Comparison of ENCODE assay signal across 8 mouse cellular contexts in genomic region chr9:54764561-54765217, GRCm38 (mm10). TPM values are rescaled to one million over a fixed set of nuclear protein-coding genes. Genes with fewer than 3 reads are reported as not detected.
DNase-seq lines count a peak whose midpoint lies in the region; ATAC-seq and TF ChIP-seq lines count a peak whose summit lies in the region.

TSS of gene Crabp1 (plus strand) at chr9:54764748.

- DNase-seq in gastrocnemius, adult 2 months = no peak
- no peak for DNase-seq in gastrocnemius, adult 8-10 months (ENCODE audit: low spot score in 2 of 2)
- DNase-seq in right cerebral cortex, postnatal 4 days = peak; percentile 21
- no peak for DNase-seq in right cerebral cortex, adult 18-20 months
- DNase-seq in spleen, postnatal 10 days (ENCODE audit: low spot score in 2 of 2) = no peak
- DNase-seq in kidney, adult 2 months = no peak

- ATAC-seq in hindbrain, embryonic 16.5 days = peak; percentile 49
- ATAC-seq in neural tube, embryonic 12.5 days (ENCODE audit: low FRiP score, low read depth) = peak; percentile 42; the same call in 1 of the 2 replicates

- peak within 1 kb of the TSS; percentile 80 for H3K4me2 ChIP-seq in hindbrain, embryonic 16.5 days (ENCODE audit: low read length)
- H3K4me2 ChIP-seq in neural tube, embryonic 12.5 days (replicated peaks) = peak within 1 kb of the TSS; percentile 76

- no peak for TF ChIP-seq CTCF in gastrocnemius, adult 2 months (IDR thresholded peaks at IDR 0.05)
- TF ChIP-seq CTCF in kidney, adult 2 months (conservative IDR thresholded peaks at IDR 0.05; ENCODE audit: insufficient read depth, insufficient read length, low read depth, low read length) = no peak

- peaks cover 19% of the 10 kb centered on the region for H3K4me1 ChIP-seq in hindbrain, embryonic 16.5 days (ENCODE audit: control insufficient read depth, insufficient read depth, low read depth, low read length)
- H3K4me1 ChIP-seq in neural tube, embryonic 12.5 days = peaks cover 38% of the 10 kb centered on the region
- H3K4me1 ChIP-seq in kidney, adult 2 months (ENCODE audit: control insufficient read depth, insufficient read depth, low read length) = no peaks in the 10 kb centered on the region

- no peaks in the 10 kb centered on the region for H3K9me3 ChIP-seq in hindbrain, embryonic 16.5 days (ENCODE audit: control insufficient read depth, low read length)
- no peaks in the 10 kb centered on the region for H3K9me3 ChIP-seq in neural tube, embryonic 12.5 days

- intact Hi-C loops in gastrocnemius, adult 2 months (cut with DNase I) = no loop called here

- no peak within 1 kb of the TSS for H3K27ac ChIP-seq in gastrocnemius, adult 2 months
- no peak within 1 kb of the TSS for H3K27ac ChIP-seq in hindbrain, embryonic 16.5 days (ENCODE audit: low read depth, low read length)
- H3K27ac ChIP-seq in neural tube, embryonic 12.5 days = no peak within 1 kb of the TSS
- no peak within 1 kb of the TSS for H3K27ac ChIP-seq in kidney, adult 2 months (ENCODE audit: insufficient read depth, low read depth, low read length)

- no peak for TF ChIP-seq POLR2A in kidney, adult 2 months (IDR thresholded peaks at IDR 0.05; ENCODE audit: low read depth, low read length)

- peaks cover 18% of the 10 kb centered on the region for H3K27me3 ChIP-seq in hindbrain, embryonic 16.5 days (replicated peaks; ENCODE audit: control insufficient read depth, insufficient read depth, low read length)
- H3K27me3 ChIP-seq in neural tube, embryonic 12.5 days (replicated peaks) = peaks cover 43% of the 10 kb centered on the region
- H3K27me3 ChIP-seq in kidney, adult 2 months (replicated peaks; ENCODE audit: control insufficient read depth, insufficient read depth, low read length) = no peaks in the 10 kb centered on the region; the same call in 1 of the 2 replicates

- peak within 1 kb of the TSS; percentile 61 for H3K9ac ChIP-seq in hindbrain, embryonic 16.5 days (ENCODE audit: low read depth, low read length)
- H3K9ac ChIP-seq in neural tube, embryonic 12.5 days = peak within 1 kb of the TSS; percentile 59

- WGBS in hindbrain, embryonic 16.5 days = under 1% methylated on average over 43 of the region's 45 CpGs
- under 1% methylated on average over 45 of the region's 45 CpGs for WGBS in neural tube, embryonic 12.5 days
- WGBS in kidney, adult 2 months = 2% methylated on average over 44 of the region's 45 CpGs

- H3K4me3 ChIP-seq in gastrocnemius, adult 2 months = peak within 1 kb of the TSS; percentile 59
- H3K4me3 ChIP-seq in hindbrain, embryonic 16.5 days (ENCODE audit: low read length) = peak within 1 kb of the TSS; percentile 49
- peak within 1 kb of the TSS; percentile 36 for H3K4me3 ChIP-seq in neural tube, embryonic 12.5 days
- no peak within 1 kb of the TSS for H3K4me3 ChIP-seq in kidney, adult 2 months (ENCODE audit: insufficient read depth, low read depth, low read length)

- no peaks in the 10 kb centered on the region for H3K36me3 ChIP-seq in hindbrain, embryonic 16.5 days (ENCODE audit: control insufficient read depth, insufficient read depth, low read length)
- no peaks in the 10 kb centered on the region for H3K36me3 ChIP-seq in neural tube, embryonic 12.5 days
- H3K36me3 ChIP-seq in kidney, adult 2 months (ENCODE audit: control insufficient read depth, insufficient read depth, low read length) = no peaks in the 10 kb centered on the region

RNA-seq across cellular contexts. Expression of gene Crabp1, which starts in this region (rescaled TPM):
- total RNA-seq in gastrocnemius, adult 2 months (2021) = 1 to 10 TPM in 1 of 2 experiments, not detected in 1; 2.2 TPM
- total RNA-seq in gastrocnemius, adult 8-10 months (2022) = 1 to 10 TPM in 1 of 4 experiments, under 1 TPM in 2, not detected in 1; 0.41 to 2.0 (median 0.88) TPM
- polyA plus RNA-seq in hindbrain, embryonic 16.5 days (2015; fragmentation: Nextera tagmentation; extraction: Ambion mirVana) = 225 and 236 TPM in 2 replicates
- polyA plus RNA-seq in neural tube, embryonic 12.5 days (2016; fragmentation: Nextera tagmentation; extraction: Ambion mirVana) = 644 and 768 TPM in 2 replicates
- 0.29 and 1.1 TPM in 2 replicates for polyA plus RNA-seq in kidney, adult 2 months (2012; rRNA removed)

Comparison
In these comparisons a context has a peak if more than half of its experiments do, and no peak if none do; other contexts are left out.
1. RNA of gene Crabp1 (polyA plus RNA-seq): 644 to 768 TPM in neural tube, embryonic 12.5 days and 225 to 236 TPM in hindbrain, embryonic 16.5 days; 0.29 to 1.1 TPM in kidney, adult 2 months; every median in the first group is over 100 times any median in the second.